Mouse (Mus musculus) lung, postnatal 36 days (tissue): ENCODE measurements around the gene Zfp292.
"Not testable (repeated sequence)": the region's sequence is repeated elsewhere in the genome, so short reads cannot be mapped to it uniquely, and the experiment has no call there.

ENCODE experiments used
- DNase-seq: peaks from one replicate; pipeline ENCODE4 v3.0.0; 2022; ENCODE audit warnings: mixed read lengths

Zfp292 gene

GRCm38 (mm10) chr4:34882818-34883217 lies at the start of gene Zfp292:
Zfp292 (minus strand) TSS chr4:34882960.
- peak; percentile 97 for DNase-seq

DNA sequence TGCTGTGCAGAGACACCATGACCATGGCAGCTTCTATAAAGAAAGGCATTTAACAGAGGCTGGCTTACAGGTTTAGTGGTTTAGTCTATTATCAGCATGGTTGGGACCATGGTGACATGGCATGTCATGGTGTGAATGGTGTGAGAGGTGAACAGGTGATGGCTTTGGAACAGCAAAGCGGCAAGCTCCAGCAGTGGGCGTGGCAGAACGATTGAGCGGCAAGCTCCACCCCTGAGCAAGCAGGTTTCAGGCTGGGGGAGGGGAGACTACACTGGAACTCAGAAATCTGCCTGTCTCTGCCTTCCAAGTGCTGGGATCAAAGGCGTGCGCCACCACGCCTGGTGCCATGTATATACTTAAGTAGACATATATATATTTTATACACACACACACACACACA lies 45.6 kb upstream of the Zfp292 start:
- DNase-seq: not testable (repeated sequence)

DNA sequence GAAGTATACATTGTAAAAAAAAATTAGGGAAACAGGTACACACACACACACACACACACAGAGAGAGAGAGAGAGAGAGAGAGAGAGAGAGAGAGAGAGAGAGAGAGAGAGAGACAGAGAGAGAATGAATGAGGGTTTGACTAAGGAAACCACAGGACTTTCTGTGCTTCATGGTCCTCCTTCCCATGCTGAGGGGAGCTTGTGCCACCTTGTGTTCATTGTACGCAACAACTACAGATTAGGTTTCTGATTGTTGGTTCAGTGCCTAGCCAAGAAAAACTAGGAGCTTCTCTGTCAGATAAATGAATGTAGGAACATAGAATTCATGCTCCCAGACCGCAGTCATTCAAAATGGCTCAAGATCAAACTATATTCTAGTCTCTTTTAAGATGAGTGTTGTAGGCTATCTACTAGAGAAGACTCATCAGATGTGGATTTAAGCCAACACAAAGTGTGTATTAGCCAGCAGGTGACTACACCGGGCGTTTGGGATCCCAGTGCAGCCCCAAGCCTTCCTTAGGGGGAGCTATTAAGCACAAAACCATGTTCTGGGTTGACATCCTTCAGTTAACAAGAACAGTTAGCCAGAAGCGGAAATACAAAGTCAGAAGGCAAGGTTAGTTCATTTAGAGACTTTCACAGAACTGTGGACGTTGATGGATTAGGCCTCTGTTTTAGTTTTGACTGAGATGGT lies 39.6 kb upstream of the Zfp292 start:
- peak; percentile 75 for DNase-seq

DNA sequence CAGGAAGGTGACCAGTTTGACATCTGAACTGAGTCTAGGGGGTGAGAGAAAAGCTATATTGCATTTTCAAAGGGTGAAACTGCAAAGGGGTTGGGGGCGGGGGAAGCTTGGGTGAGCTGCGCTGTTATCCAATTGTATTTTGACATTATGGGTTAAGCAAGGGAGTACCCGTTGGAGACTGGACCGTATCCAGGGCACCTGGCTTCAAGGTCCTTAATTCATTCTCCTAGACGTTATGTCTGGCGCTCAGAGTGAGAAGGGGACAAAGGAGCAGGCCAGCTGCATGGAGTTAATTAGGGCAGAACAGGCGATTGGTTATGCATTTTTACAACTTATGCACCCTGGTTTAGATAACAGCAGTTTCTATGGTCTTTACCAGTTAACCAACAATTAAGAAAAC lies 34.6 kb upstream of the Zfp292 start:
- no peak for DNase-seq

DNA sequence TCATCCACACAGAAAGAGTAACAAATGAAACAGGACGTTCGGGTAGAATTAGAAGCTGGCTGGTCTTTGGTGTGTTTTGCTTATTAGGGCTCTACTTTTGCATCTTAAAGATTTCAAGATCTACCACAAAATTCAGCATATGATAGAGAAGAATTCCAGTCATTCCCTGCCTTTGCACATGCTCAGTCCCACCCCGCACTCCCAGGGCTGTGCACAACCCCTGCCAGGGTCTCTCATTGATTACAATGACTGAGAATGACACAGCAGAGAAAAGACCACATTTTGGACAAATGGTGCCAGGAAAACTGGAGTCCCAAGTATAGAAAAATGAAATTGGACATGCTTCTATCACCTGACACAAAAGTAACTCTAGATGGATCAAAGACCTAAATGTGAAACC lies 29.4 kb upstream of the Zfp292 start:
- no peak for DNase-seq

- no peak for DNase-seq
Measured at GRCm38 (mm10) chr4:34911401-34911800, 28.6 kb upstream of the Zfp292 start.

DNA sequence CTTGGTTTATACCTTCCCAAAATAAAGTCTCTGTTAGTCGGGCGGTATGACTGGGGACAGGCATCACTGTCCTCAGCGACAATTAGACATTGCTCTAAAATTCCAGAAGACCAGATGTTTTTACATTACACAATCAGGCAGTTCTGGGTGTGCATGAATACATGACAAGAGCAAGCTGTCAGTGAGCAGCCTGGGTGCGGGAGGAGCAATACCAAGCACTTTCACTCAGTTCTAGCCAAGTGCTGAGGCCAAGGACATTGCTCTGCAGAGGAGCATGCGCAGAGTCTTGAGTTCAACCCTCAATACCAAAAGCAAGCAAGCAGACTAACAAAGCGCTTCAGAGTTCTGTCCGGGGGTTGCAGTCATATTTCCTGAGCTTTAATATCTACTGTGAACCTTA lies 25.4 kb upstream of the Zfp292 start:
- peak; percentile 61 for DNase-seq

DNA sequence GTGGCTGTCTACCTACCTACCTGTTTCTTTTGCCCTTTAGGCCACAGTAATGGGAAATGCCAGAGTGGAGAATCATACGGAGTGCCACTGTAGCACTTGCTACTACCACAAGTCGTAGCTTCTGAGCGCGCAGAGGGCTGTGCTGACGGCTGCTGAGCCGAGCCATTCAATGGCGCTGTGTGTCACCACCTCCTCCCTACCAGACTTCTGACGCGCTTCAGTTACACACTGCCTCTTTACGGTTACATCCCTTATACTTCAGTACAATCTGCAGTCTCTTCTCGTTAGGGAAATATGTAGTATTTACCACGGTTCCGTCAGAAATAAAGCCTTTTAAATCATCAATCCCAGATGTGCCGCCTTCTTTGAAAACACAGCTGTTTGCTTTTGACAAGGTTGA lies 24.3 kb upstream of the Zfp292 start:
- no peak for DNase-seq

GRCm38 (mm10) chr4:34906151-34906550 lies 23.4 kb upstream of the Zfp292 start:
- DNase-seq: no peak

DNA sequence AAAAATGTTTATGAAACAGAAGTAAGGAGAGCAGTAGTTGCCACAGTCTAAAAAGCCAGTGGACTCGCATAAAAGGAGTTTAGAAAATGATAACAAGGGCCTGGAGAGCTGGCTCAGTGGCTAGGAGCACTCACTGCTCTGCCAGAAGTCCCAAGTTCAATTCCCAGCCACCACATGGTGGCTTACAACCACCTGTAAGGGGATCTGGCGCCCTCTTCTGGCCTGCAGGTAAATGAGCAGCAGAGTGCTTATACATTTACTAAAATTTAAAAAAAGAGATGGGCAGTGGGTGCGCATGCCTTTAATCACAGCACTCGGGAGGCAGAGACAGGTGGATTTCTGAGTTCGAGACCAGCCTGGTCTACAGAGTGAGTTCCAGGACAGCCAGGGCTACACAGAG lies 22.6 kb upstream of the Zfp292 start:
- no peak for DNase-seq

GRCm38 (mm10) chr4:34901582-34901981 lies 18.8 kb upstream of the Zfp292 start:
- not testable (repeated sequence) for DNase-seq

- no peak for DNase-seq
Measured at GRCm38 (mm10) chr4:34901166-34901565, 18.4 kb upstream of the Zfp292 start.

- no peak for DNase-seq
Measured at GRCm38 (mm10) chr4:34900155-34900554, 17.4 kb upstream of the Zfp292 start.

DNA sequence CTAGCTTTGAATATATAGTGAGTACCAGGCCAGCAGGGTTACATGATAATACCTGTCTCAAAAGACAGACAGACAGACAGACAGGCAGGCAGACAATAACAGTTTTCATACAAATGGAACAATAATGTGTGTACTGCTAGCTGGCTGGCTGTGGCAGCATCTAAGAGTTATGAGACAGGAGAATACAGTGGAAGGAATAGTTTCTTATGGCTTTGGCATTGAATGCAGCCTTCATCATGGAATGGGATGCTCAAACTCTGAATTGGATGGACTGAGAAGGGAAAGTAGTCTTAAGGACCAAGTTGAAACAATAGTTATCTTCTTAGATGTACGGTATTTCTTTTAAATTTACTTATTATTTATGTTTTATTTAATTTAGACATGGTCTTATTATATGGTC lies 16.6 kb upstream of the Zfp292 start:
- no peak for DNase-seq

- DNase-seq: no peak
Measured at GRCm38 (mm10) chr4:34898497-34898896, 15.7 kb upstream of the Zfp292 start.

- no peak for DNase-seq
Measured at GRCm38 (mm10) chr4:34893479-34893878, 10.7 kb upstream of the Zfp292 start, which contains the start of gene Cga. Cga (plus strand) TSS chr4:34893779.

DNA sequence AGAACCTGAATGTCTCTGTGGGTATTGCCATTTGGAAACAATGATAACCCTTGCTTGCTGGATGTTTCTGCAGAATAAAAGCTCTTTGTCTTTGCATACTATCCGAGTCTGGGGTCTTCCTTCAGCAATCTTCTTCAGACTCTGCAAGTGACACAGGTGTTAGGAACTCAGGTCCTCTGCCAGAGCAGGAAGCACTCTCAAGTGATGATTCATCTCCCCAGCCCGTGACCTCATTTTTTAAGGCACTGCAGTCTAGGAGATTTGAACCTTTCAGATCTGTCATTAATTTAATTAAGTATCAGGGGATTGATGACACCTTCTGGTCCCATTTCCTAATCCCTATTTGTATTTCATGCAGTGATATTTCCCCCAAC lies 7.0 kb upstream of the Zfp292 start:
- DNase-seq: no peak

- DNase-seq: no peak
Measured at GRCm38 (mm10) chr4:34889101-34889811, 6.5 kb upstream of the Zfp292 start.

GRCm38 (mm10) chr4:34887295-34887694 lies 4.5 kb upstream of the Zfp292 start:
- DNase-seq: no peak

DNA sequence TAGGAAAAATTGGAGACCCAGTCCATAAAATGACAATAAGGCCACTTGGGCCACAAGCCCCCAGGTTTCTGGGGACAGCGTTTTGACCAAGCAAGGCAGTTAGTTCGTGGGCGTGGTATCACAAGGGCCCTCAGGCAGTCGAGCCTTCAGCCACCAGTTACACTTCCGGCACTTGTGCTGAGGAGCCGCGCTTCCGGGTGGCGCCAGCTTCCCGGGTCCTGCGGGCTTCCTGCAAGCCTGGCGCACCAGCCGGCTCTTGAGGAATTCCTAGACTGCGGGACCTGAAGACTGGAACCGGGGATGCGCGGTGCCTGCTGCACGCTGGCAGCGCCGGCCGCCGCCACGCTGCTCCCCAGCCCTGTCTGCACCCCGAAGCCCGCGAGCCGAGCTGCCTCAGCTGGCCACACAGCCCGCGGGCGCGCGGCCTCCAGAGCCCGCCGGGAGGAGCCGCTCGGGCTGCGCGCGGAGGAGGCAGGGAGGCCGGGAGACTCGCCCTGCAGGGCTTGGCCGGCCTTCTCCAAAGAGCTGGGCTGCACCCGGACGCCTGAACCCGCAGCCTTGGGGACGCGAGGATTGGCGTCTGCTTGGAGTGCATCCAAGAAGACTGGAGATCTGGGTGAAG lies 3.8 kb upstream of the Zfp292 start:
- peak; percentile 93 for DNase-seq

DNA sequence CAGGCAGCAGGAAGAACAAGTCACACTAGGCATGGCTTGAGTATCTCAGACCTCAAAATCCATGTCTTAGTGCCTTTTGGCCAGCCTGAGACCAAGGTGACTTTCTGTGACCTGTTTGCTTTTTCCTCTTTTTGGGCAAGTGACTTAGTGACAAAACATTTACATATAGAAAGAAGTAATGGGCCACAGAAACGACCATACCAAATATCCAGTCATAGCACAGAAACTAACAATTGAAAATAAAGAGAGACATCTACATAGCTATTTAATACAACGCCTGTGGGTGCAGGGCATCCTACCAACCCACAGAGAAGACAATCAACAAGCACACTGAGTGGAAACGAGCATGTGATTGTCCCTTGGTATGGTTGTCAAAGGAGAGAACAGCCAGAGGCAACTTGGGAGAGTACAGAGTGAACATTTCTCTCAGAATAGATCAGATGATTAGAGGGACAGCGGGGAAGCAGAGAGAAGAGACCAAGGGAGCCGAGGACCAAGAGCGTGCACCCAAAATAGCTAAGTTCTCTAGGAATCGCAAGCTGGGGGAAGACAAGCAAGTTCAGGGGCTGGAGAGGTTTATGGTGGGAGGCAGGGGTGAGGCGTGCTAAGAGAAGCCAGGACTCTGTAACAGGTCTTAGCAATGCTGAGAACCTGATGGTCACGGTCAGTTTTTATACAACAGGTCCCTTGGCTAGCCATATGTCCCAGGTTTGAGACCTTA lies 3.0 kb upstream of the Zfp292 start:
- DNase-seq: no peak

- DNase-seq: no peak
Measured at GRCm38 (mm10) chr4:34883366-34884029, 738 bp upstream of the Zfp292 start.

- DNase-seq: peak; percentile 59
Measured at GRCm38 (mm10) chr4:34882291-34882769, 430 bp downstream of the Zfp292 start.
